Mouse (Mus musculus) right cerebral cortex, adult 2 months (tissue): ENCODE data around the gene Pigk.
"Not testable (repeated sequence)": the region's sequence is repeated elsewhere in the genome, so short reads cannot be mapped to it uniquely, and the experiment has no call there.

Experiments used
- DNase-seq, 2 experiments: peaks; one replicate each; pipeline ENCODE4 v3.0.0; 2021 to 2022; ENCODE audit warnings: low spot score in 2 of 2

Pigk gene

GRCm38 (mm10) chr3:152713991-152714902 is at the start of gene Pigk:
Pigk (plus strand) TSS chr3:152714100.
- peak; percentile 87 to 88 for DNase-seq

DNA sequence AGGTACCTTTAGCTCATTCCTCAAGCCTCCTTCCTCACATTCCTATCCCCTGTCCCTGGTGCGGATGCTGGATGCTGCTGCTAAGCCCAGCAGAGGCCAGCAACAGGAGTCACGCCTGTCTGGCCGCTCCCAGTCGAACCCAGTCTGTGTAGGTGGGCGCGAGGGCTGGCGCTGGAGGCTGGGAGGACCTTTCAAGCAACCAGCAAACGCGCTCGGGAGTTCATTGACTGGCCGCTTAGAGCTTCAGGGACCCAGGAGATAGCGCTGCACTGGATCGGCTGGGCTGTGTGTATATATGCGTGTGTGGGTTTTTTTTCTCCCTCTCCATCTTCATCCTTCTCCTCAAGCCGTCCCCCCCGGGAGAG is 46.9 kb upstream of the Pigk start:
- peak; percentile 65 to 68 for DNase-seq

DNA sequence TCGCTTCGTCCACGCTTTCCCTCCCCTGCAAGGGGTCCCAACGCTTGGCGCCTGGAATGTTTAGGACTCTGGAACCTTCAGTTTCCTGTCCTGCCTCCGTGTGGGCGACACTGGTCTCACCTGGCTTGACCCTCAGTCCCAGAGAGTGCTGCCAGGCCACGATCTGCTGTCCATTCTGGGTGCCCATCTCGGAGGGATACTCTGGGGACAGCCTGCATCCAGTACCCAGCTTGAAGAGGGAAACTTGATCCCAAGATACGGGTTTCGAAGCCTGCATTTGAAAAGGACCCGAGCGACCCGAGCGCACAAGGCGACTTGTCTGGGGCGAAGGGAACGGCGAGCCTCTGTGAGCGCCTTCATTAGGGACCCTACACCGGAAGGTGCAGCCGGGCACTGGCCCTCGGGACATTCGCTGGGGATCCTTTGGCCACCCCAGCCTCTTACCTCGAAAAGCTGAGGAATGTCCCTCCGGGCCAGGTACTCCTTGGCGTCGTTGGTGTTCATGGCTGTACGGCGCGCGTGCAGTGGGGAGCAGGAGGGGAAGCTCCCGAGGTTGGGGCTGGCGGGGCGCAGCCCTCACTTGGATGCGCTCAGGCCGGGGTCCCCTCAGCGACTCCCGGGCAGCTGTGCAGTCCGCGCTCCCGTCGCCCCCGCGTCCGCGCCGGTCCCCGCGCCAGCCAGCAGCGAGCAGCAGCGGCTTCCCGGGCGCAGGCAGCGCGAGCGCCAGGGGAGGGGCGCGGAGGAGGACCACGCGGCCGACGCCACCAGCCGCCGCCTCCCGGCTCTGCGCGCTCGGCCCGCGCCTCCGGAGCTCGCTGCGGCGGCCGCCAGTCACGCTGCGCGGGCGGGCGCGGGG is 46.3 kb upstream of the Pigk start:
- DNase-seq = peak; percentile 50 to 69

DNA sequence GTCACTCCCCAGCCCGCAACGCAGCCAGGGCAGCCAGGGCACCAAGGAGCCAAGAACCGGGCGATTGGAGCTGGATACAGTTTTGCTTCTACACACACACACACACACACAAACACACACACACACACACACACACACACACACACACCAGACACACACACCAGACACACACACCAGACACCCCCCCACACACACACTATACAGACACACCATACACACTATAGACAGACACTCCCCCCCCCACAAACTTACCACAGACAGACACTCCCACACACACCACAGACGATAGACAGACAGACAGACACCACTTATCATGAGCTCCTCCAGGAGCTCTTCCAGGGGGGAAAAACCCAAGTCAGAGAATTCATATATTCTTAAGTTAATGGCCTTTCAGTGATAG is 45.7 kb upstream of the Pigk start, which contains the start of gene Ak5:
Gene Ak5, minus strand, starts transcription at position 122 of the 400 bp plus-strand sequence.
- DNase-seq = no peak

DNA sequence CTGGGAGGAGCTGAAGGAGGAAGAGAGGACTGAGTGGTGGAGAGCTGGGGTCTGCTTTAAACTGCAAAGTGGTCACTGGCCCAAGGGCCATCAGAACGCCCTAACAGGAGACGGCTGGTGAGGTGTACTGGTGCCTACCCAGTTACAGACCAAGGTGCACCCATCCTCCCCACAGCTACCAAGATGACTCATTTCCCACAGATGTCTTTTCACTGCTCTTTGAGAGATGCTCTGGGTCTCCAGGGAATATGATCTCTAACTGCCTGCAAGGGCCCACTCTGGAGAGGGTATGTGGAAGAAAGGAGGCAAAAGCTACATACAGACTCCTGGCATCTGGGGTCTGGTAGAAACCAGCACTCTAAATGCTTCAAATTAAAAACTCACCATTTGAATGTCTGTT is 45.1 kb upstream of the Pigk start:
- peak; percentile 25 to 34 for DNase-seq

- no peak for DNase-seq
Observed at GRCm38 (mm10) chr3:152669783-152670182, 44.1 kb upstream of the Pigk start.

GRCm38 (mm10) chr3:152674663-152675062 is 39.2 kb upstream of the Pigk start:
- no peak for DNase-seq

GRCm38 (mm10) chr3:152688532-152688931 is 25.4 kb upstream of the Pigk start:
- no peak for DNase-seq

DNA sequence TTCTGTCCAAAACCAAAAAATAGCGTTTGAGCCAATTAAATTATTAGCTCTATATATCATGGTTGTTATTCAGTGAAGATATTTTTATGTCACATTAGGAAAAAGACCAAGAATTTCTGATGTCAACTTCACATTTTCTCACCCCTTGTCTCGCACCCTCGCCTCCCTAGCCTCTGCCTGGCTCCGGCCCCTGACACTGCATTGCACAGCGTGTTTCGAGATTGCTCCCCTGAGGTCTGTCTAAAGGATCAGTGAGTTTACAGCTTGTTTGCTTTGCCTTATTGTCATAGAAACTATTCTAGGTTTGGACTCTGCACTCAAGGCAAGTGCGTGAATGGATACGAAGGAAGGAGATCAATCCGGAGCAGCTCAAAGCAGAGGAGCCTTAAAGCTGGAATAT is 24.8 kb upstream of the Pigk start:
- no peak for DNase-seq

- no peak for DNase-seq
Observed at GRCm38 (mm10) chr3:152694950-152695349, 18.9 kb upstream of the Pigk start.

- no peak for DNase-seq
Observed at GRCm38 (mm10) chr3:152698017-152698416, 15.9 kb upstream of the Pigk start.

GRCm38 (mm10) chr3:152699261-152699660 is 14.6 kb upstream of the Pigk start:
- DNase-seq = no peak

- DNase-seq = not testable (repeated sequence)
Observed at GRCm38 (mm10) chr3:152701536-152701935, 12.4 kb upstream of the Pigk start.

- DNase-seq = no peak
Observed at GRCm38 (mm10) chr3:152702274-152702843, 11.5 kb upstream of the Pigk start.

DNA sequence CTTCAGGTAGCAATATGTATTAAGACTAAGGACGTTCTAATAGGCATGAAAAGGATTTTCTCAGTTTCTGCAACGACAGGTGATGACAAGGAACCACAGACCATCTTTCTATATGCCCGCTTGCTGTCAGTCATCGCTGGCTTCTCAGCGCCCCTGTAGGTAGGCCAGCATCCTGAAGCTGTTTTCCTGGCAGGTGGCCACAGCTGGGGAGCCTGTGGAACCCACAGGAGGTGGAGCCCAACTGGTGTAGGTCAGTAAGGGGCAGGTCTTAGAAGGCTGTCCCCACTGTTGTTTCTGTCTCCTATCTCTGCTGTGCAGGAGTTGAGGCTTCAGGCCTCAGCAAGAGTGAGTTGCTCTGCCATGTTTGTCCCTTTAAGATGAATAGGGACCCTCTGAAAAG is 8.1 kb upstream of the Pigk start:
- no peak for DNase-seq

DNA sequence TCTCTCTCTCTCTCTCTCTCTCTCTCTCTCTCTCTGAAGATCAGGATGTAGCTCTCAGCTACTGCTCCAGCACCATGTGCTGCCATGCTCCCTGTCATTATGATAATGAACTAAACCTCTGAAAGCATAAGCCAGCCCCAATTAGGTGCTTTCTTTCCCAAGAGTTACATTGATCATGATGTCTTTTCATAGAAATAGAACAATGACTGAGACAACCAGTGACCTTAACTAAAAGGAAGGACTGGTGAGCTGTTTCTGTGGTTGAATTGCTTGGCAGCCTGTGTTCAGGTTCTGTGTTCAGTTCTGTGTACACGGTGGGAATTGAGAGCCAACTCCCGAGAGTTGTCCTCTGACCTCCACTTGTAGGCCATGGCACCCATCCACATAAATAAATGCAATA is 7.0 kb upstream of the Pigk start:
- no peak for DNase-seq

DNA sequence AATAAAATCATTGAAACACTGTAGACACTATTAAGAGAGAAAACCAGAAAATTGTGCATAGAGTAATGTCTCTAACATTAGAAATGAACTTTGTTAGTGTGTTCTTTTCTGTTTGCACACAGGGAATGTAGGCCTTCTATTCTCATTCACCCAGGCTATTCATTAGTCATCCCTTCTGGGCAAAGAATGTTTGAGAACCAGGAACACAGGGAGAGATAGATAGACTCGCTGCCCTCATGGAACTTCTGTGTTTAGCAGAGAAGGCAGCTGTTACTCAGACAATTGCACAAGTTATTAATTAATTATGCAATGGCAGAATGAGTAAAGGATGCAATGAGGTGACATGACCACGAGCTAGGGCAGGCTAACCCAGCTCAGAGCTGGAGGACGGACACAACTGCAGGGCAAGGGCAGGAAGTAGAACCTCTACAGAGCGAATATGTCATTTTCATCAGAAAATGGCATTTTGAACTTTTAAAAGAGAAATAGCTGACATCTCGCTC is 6.5 kb upstream of the Pigk start:
- DNase-seq = no peak

GRCm38 (mm10) chr3:152709936-152710335 is 4.0 kb upstream of the Pigk start:
- DNase-seq = no peak

DNA sequence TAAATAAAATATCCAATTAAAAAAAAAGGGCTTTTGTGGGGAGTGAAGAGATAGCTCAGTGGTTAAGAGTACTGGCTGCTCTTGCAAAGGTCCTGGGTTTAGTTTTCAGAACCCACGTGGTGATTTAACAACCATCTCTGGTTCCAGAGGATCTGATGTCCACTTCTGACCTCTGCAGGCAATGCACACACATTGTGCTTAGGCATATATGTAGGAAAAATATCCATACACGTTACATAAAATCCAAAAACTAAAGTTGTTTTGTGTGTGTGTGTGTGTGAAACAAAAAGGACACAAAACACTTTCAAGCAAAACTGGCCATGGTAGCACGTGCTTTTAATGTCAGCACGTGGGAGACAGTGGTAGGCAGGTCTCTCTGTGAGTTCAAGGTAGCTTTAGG is 943 bp upstream of the Pigk start:
- no peak for DNase-seq

DNA sequence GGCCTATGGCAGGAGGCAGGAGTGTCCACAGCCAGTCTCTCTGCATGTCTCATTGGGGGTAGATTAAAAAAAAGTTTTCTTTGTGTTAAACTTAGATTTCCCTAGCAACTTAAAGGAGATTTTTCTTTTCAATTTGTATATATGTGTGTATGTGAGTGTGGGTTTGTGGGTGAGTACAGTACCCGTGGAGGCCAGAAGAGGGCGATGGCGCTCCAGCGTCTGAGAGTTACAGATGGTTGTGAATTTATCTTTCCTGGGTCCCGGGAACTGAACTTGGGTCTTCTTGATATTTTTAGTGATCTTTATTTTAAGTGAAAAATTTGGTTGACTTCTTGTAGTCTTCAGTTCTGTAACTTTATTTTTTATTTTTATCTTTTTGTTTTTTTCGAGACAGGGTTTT is 7.4 kb downstream of the Pigk start:
- DNase-seq = no peak

- DNase-seq = no peak
Observed at GRCm38 (mm10) chr3:152722836-152723235, 8.9 kb downstream of the Pigk start.

GRCm38 (mm10) chr3:152724446-152724845 is 10.5 kb downstream of the Pigk start:
- peak; percentile 60 to 63 for DNase-seq
